Mouse (Mus musculus): Measurements from ENCODE around the gene Usp45.

Gene Usp45

GRCm38 (mm10) chr4:21789836-21790235, 22.9 kb downstream of the Usp45 start:
- no peak for DNase-seq (ENCODE audit: low spot score)

- DNase-seq (ENCODE audit: low spot score): no peak
Observed at GRCm38 (mm10) chr4:21793631-21794030, 26.7 kb downstream of the Usp45 start.

- no peak for DNase-seq (ENCODE audit: low spot score)
Observed at GRCm38 (mm10) chr4:21801013-21801412, 34.1 kb downstream of the Usp45 start.

GRCm38 (mm10) chr4:21801620-21802019, 34.7 kb downstream of the Usp45 start:
- DNase-seq (ENCODE audit: low spot score): no peak

- DNase-seq (ENCODE audit: low spot score): no peak
Observed at GRCm38 (mm10) chr4:21807204-21807603, 40.2 kb downstream of the Usp45 start.

GRCm38 (mm10) chr4:21810608-21811007, 43.7 kb downstream of the Usp45 start:
- no peak for DNase-seq (ENCODE audit: low spot score)

- DNase-seq (ENCODE audit: low spot score): no peak
Observed at GRCm38 (mm10) chr4:21812635-21813034, 45.7 kb downstream of the Usp45 start.

GRCm38 (mm10) chr4:21814029-21814428, 47.1 kb downstream of the Usp45 start:
- DNase-seq (ENCODE audit: low spot score): peak; percentile 35

- DNase-seq (ENCODE audit: low spot score): no peak
Observed at GRCm38 (mm10) chr4:21826616-21827015, 59.7 kb downstream of the Usp45 start.

GRCm38 (mm10) chr4:21832844-21833243, 65.9 kb downstream of the Usp45 start:
- no peak for DNase-seq (ENCODE audit: low spot score)

GRCm38 (mm10) chr4:21847481-21848286, 80.7 kb downstream of the Usp45 start, which contains the start of gene Pnisr:
Gene Pnisr (plus strand): TSS chr4:21847583.
- DNase-seq (ENCODE audit: low spot score): peak; percentile 93

GRCm38 (mm10) chr4:21848287-21848630, 81.3 kb downstream of the Usp45 start:
- peak; percentile 85 for DNase-seq (ENCODE audit: low spot score)

- DNase-seq (ENCODE audit: low spot score): no peak
Observed at GRCm38 (mm10) chr4:21857481-21857880, 90.5 kb downstream of the Usp45 start.

- no peak for DNase-seq (ENCODE audit: low spot score)
Observed at GRCm38 (mm10) chr4:21865226-21865625, 98.3 kb downstream of the Usp45 start.

- no peak for DNase-seq (ENCODE audit: low spot score)
Observed at GRCm38 (mm10) chr4:21878776-21879175, 111.8 kb downstream of the Usp45 start.

GRCm38 (mm10) chr4:21879565-21880220, 112.7 kb downstream of the Usp45 start, which contains the start of gene Coq3:
Gene Coq3 (plus strand): TSS chr4:21879673.
- peak; percentile 81 for DNase-seq (ENCODE audit: low spot score)

GRCm38 (mm10) chr4:21882806-21883205, 115.8 kb downstream of the Usp45 start:
- no peak for DNase-seq (ENCODE audit: low spot score)

GRCm38 (mm10) chr4:21885831-21886230, 118.9 kb downstream of the Usp45 start:
- DNase-seq (ENCODE audit: low spot score): no peak

Data from T-cell, adult 2 months (primary cell).